Mouse (Mus musculus) ES-Bruce4 (cell line): ENCODE measurements around the gene Pam.

Experiments
- EP300 ChIP-seq: IDR thresholded peaks from 2 replicates; pipeline ENCODE4 v1.6.1; 2011; ENCODE audit warnings: low read depth, low read length; ENCODE audit not compliant: insufficient read depth
- POLR2A ChIP-seq: IDR thresholded peaks from one replicate; pipeline ENCODE4 v1.8.1; 2011; ENCODE audit warnings: low read length; ENCODE audit not compliant: insufficient read depth

DNA sequence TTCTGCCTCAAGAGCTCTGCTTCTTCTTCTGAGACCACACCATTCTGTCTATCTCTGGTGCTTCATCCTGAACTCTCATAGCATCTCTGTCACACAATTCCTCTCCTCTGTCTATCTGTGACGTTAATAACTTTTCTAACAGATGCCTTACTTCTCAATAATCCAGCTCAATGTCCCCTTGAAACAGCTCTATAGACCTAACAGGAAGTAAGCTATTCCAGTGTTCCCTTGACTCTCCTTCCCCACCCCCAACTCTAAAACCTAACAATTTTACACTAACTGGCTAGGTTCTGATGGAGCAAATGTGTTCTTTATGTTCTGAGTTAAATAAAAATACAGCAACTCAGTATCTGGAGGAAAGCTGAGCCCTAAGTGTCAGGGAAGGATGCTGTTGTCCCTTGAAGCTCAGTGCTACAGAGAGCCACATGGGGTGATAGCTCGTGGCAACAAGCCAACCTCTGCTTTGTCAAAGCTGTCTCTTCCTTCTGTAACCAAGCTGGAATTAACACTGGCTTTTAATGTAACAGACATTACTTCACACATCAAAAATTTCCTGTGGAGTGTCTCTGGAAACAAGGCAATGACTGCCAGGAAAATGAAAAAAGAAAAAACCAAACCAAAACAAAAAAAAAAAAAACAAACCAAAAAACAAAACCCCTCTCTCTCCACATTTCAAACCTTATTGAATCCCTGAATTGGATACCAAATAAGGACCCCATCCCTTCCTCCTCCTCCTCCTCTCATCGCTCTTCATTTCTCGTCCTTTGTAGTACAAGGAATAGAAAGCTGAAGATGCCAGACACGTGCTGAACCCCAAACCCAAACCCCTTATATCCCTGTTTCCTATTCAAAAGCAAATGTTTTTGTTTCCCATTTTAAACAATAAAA lies 261.7 kb downstream of the Pam start:
- TF ChIP-seq EP300 (no peak), POLR2A (no peak)
